Mouse (Mus musculus): ENCODE data around the gene Vps33a. TPM values are rescaled to one million over a fixed set of nuclear protein-coding genes. Genes with fewer than 3 reads are reported as not detected.

Vps33a gene
- total RNA-seq, 2 experiments from 2014 or later = 43.8 to 49.3 TPM

Small RNAs within 50 kb of the gene (microRNA-seq; reads per million reads assigned to microRNA genes)
- 2.4 to 3.7 reads per million in 2 experiments for gene Mir7647 (ENCODE audit: borderline number of aligned reads in 2 of 2)

Other genes with a start within 250 kb of the Vps33a start
- gene Bcl7a, start 229.2 kb downstream of the Vps33a start, total RNA-seq (2021) = 1 to 10 TPM; 6.9 to 7.1 TPM
- 10 to 100 TPM; 18.5 to 26.8 TPM for gene Mlxip, start 178.2 kb downstream of the Vps33a start, total RNA-seq (2021)
- gene Lrrc43, start 83.7 kb downstream of the Vps33a start, total RNA-seq (2021) = not detected
- not detected for gene Il31, start 83.5 kb downstream of the Vps33a start, total RNA-seq (2021)
- gene B3gnt4, start 62.6 kb downstream of the Vps33a start, total RNA-seq (2021) = under 1 TPM; 0.35 to 0.36 TPM
- gene Diablo, start 48.9 kb downstream of the Vps33a start, total RNA-seq (2021) = 10 to 100 TPM; 73.5 to 83.4 TPM
- gene Gm49027, start 47.5 kb downstream of the Vps33a start, total RNA-seq (2021) = 10 to 100 TPM in 1 of 2 experiments, 1 to 10 TPM in 1; 4.3 to 11.6 TPM
- gene Clip1, start 111.6 kb upstream of the Vps33a start, total RNA-seq (2021) = 10 to 100 TPM; 66.0 to 74.2 TPM
- gene Zcchc8, start 148.1 kb upstream of the Vps33a start, total RNA-seq (2021) = 10 to 100 TPM; 33.1 to 45.2 TPM
- gene Rsrc2, start 176.4 kb upstream of the Vps33a start, total RNA-seq (2021) = 10 to 100 TPM; 65.4 to 76.6 TPM
- gene Kntc1, start 176.7 kb upstream of the Vps33a start, total RNA-seq (2021) = under 1 TPM; 0.53 to 0.90 TPM

All from adrenal gland, adult 18-20 months (tissue).